Mouse (Mus musculus) layer of hippocampus, adult 2 months (tissue): ENCODE data around the gene Nipsnap3a. TPM values are rescaled to one million over a fixed set of nuclear protein-coding genes. Genes with fewer than 3 reads are reported as not detected.

ENCODE experiments used
- DNase-seq, 2 experiments: peaks; one replicate each; pipeline ENCODE4 v3.0.0; 2022; ENCODE audit warnings: low spot score in 2 of 2
- H3K27ac ChIP-seq: fragments of 200-600 bp; 2 replicates; pipeline ENCODE4 v1.8.1; 2022
- H3K4me3 ChIP-seq: fragments of 200-600 bp; 2 replicates; pipeline ENCODE4 v1.8.1; 2022; ENCODE audit warnings: mild to moderate bottlenecking
- CTCF ChIP-seq: fragments of 200-600 bp; conservative IDR thresholded peaks from 2 replicates; pipeline ENCODE4 v1.8.1; 2022; ENCODE audit warnings: antibody characterized with exemption, mild to moderate bottlenecking, moderate library complexity
- total RNA-seq, 2 experiments: library from RNA; stranded (reverse); gene quantifications; 2 replicates each; pipeline ENCODE4 v1.2.3; 2021

Nipsnap3a gene
- total RNA-seq, 2 experiments from 2014 or later, result not detected

GRCm38 (mm10) chr4:53018392-53018791, 29.3 kb downstream of the Nipsnap3a start:
- Histone ChIP-seq H3K27ac (no peak overlapping the region), H3K4me3 (no peak overlapping the region)
- no peak for DNase-seq
- no peak for TF ChIP-seq CTCF

- no peak for DNase-seq
- TF ChIP-seq CTCF, result no peak
- Histone ChIP-seq H3K4me3 (no peak overlapping the region), H3K27ac (no peak overlapping the region)
Observed at GRCm38 (mm10) chr4:53023189-53023925, 34.3 kb downstream of the Nipsnap3a start.

- no peak for TF ChIP-seq CTCF
- Histone ChIP-seq H3K27ac (no peak overlapping the region), H3K4me3 (no peak overlapping the region)
- DNase-seq, result no peak
Observed at GRCm38 (mm10) chr4:53024397-53024796, 35.3 kb downstream of the Nipsnap3a start.

DNA sequence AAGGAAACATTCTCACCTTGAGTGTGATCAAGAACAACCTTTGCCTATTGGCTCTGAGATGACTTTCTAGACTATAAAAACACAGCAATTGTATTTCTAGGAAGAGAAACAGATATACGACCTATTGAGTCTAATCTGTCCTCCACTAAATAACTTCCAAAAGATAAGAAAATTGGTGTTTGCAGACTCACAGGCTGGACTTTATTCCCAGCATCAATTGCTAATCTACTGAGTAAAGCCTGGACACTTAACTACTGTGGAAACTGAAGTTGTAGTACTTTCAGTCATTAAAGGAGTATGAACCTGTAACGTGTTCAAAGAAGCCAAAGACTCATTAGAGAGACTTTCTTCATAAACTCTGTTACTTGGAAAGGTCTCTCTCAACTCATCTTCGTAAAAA, 38.7 kb downstream of the Nipsnap3a start:
- no peak overlapping the region for H3K27ac ChIP-seq
- no peak for TF ChIP-seq CTCF
- DNase-seq, result no peak
- H3K4me3 ChIP-seq, result no peak overlapping the region

DNA sequence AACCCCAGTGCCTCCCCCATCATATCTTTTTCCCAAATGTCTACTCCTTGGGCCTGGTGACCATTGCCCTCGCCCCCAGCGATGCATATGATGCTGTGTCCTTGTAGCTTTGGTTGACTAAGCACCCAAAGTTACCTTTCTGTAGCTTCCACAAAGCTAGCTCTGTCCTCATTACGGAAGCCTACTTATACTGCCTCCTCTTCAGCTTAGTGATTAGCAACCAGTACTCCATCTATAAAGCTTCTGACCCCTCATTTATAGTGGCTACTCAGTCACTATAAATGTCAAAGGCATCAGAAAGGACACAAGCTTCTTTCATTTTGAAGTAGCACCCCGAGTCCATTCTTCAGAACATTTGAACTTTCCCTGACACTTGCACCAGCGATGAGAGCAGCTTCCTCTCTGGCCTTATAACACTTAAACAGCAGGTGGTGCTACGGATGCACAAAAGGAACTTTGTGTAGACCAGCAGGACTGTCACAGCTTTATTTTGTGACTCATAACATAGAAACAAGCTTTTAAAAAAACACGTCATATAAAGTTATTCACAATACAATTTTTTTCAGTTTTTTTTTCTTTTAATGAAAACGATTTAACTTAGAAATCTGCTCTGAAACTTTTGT, 41.4 kb downstream of the Nipsnap3a start:
- TF ChIP-seq CTCF, result peak; percentile 76
- H3K4me3 ChIP-seq, result no peak overlapping the region
- no peak overlapping the region for H3K27ac ChIP-seq
- peak; percentile 22 to 32 for DNase-seq

DNA sequence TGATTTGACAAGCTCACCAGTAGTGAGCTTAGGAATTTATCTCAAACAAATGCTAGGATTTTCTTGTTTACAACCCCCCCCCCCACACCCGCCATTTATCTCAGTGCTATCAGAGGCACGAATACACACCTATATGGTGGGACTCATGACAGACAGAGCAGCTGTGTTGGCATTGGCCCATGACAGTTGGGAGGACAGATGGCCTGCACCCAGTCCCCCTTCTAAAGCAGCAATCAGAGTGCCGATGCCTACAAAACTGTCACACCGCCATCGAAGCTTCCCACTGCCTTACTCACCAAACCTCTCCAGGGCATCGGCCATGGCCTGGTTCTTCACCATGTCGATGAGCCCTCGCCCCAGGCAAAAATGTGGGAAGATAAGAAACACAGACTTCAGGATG, 54.7 kb downstream of the Nipsnap3a start:
- no peak overlapping the region for H3K27ac ChIP-seq
- no peak overlapping the region for H3K4me3 ChIP-seq
- TF ChIP-seq CTCF, result no peak
- DNase-seq, result peak; percentile 35 to 55

- H3K27ac ChIP-seq, result no peak overlapping the region
- TF ChIP-seq CTCF, result no peak
- no peak overlapping the region for H3K4me3 ChIP-seq
- no peak for DNase-seq
Observed at GRCm38 (mm10) chr4:53045807-53046206, 56.7 kb downstream of the Nipsnap3a start.

GRCm38 (mm10) chr4:53046238-53047022, 57.4 kb downstream of the Nipsnap3a start:
- no peak for DNase-seq
- no peak for TF ChIP-seq CTCF

More at GRCm38 (mm10) chr4:53046238-53047022, 57.4 kb downstream of the Nipsnap3a start:
- H3K27ac ChIP-seq, result no peak overlapping the region
- H3K4me3 ChIP-seq, result no peak overlapping the region

Other genes with a start within 250 kb of the Nipsnap3a start
- not detected for gene Olfr275, start 174.7 kb upstream of the Nipsnap3a start, total RNA-seq
- gene Olfr273, start 130.0 kb upstream of the Nipsnap3a start, total RNA-seq, result not detected
- not detected for gene Olfr272, start 70.1 kb upstream of the Nipsnap3a start, total RNA-seq
- not detected for gene Olfr270, start 24.7 kb upstream of the Nipsnap3a start, total RNA-seq
- gene Nipsnap3b, start 22.6 kb downstream of the Nipsnap3a start, total RNA-seq, result 10 to 100 TPM; 15.5 to 17.7 TPM
- gene Abca1, start 170.6 kb downstream of the Nipsnap3a start, total RNA-seq, result 10 to 100 TPM; 20.7 to 22.3 TPM